Mouse (Mus musculus) embryonic facial prominence, embryonic 14.5 days (tissue): ENCODE measurements around the gene Mad1l1. TPM values are rescaled to one million over a fixed set of nuclear protein-coding genes. Genes with fewer than 3 reads are reported as not detected.
A peak's percentile ranks its signal among the peaks of the same experiment; 100 is the strongest.
"Not testable (repeated sequence)": the region's sequence is repeated elsewhere in the genome, so short reads cannot be mapped to it uniquely, and the experiment has no call there.

Experiments
- ATAC-seq: fragments of 200-750 bp; cut with Nextera tagmentation; 2 replicates; pipeline ENCODE4 v1.8.0; 2017; ENCODE audit warnings: low read depth, moderate number of reproducible peaks, moderate TSS enrichment
- DNase-seq: peaks from one replicate; pipeline ENCODE4 v3.0.0-alpha.2; 2015; ENCODE audit warnings: low spot score
- H3K27ac ChIP-seq: fragments of 300-500 bp; sonication (generic); replicated peaks from 2 replicates; pipeline ENCODE4 v1.5.1; 2014; ENCODE audit warnings: low read depth, mild to moderate bottlenecking, low read length, moderate library complexity
- H3K27me3 ChIP-seq: fragments of 300-500 bp; sonication (generic); replicated peaks from 2 replicates; pipeline ENCODE4 v1.6.1; 2014; ENCODE audit warnings: low read length; ENCODE audit not compliant: control insufficient read depth, insufficient read depth
- H3K36me3 ChIP-seq: fragments of 300-500 bp; sonication (generic); 2 replicates; pipeline ENCODE4 v1.6.1; 2014; ENCODE audit warnings: low read length, mixed read lengths; ENCODE audit not compliant: control insufficient read depth, insufficient read depth
- H3K4me1 ChIP-seq: fragments of 300-500 bp; sonication (generic); 2 replicates; pipeline ENCODE4 v1.6.1; 2014; ENCODE audit warnings: antibody characterized with exemption, low read length; ENCODE audit not compliant: control insufficient read depth, insufficient read depth
- H3K4me2 ChIP-seq: fragments of 300-500 bp; sonication (generic); 2 replicates; pipeline ENCODE4 v1.6.1; 2014; ENCODE audit warnings: low read depth, mild to moderate bottlenecking, low read length, moderate library complexity, mixed read lengths
- H3K4me3 ChIP-seq: fragments of 300-500 bp; sonication (generic); 2 replicates; pipeline ENCODE4 v1.5.1; 2014; ENCODE audit warnings: low read depth, mild to moderate bottlenecking, low read length
- H3K9ac ChIP-seq: fragments of 300-500 bp; sonication (generic); 2 replicates; pipeline ENCODE4 v1.6.1; 2014; ENCODE audit warnings: low read depth, mild to moderate bottlenecking, low read length, moderate library complexity, mixed read lengths
- H3K9me3 ChIP-seq: fragments of 300-500 bp; sonication (generic); 2 replicates; pipeline ENCODE4 v1.6.1; 2016; ENCODE audit warnings: low read length; ENCODE audit not compliant: control insufficient read depth
- WGBS: fragments of 180-500 bp; shearing (Covaris S2); extraction: QIAGEN DNeasy Blood & Tissue Kit; methylation state at CpG from one replicate; pipeline ENCODE4 v1.1.7; 2014; 5-methylcytosine and 5-hydroxymethylcytosine counted together
- polyA plus RNA-seq: library from polyadenylated mRNA; unstranded; fragments of >200 nt; fragmentation: Nextera tagmentation; extraction: Ambion mirVana; gene quantifications from 2 replicates; pipeline ENCODE4 v1.2.1, GENCODE M21; 2014

Mad1l1 gene
- 38.0 and 44.3 TPM in 2 replicates for polyA plus RNA-seq

- Histone ChIP-seq H3K9me3 (no peaks in the 10 kb centered on the region), H3K27me3 (no peaks in the 10 kb centered on the region), H3K27ac (peak within 1 kb of the TSS; percentile 86), H3K4me1 (0 out of 2 replicates have a peak, but pooled peaks cover 4% of the 10 kb centered on the region), H3K4me3 (peak within 1 kb of the TSS; percentile 66), H3K4me2 (peak within 1 kb of the TSS; percentile 61), H3K36me3 (0 out of 2 replicates have a peak, but pooled peaks cover 5% of the 10 kb centered on the region), H3K9ac (peak within 1 kb of the TSS; percentile 93)
- ATAC-seq (peak; percentile 95), DNase-seq (peak; percentile 97)
- under 1% methylated on average over 53 of the region's 60 CpGs for WGBS
These were observed at the start of gene Mad1l1, which contains the start of gene Nudt1 for GRCm38 (mm10) chr5:140321042-140321755. Gene Mad1l1, minus strand, starts transcription at chr5:140321552. Gene Nudt1, plus strand, starts transcription at chr5:140321656.

DNA sequence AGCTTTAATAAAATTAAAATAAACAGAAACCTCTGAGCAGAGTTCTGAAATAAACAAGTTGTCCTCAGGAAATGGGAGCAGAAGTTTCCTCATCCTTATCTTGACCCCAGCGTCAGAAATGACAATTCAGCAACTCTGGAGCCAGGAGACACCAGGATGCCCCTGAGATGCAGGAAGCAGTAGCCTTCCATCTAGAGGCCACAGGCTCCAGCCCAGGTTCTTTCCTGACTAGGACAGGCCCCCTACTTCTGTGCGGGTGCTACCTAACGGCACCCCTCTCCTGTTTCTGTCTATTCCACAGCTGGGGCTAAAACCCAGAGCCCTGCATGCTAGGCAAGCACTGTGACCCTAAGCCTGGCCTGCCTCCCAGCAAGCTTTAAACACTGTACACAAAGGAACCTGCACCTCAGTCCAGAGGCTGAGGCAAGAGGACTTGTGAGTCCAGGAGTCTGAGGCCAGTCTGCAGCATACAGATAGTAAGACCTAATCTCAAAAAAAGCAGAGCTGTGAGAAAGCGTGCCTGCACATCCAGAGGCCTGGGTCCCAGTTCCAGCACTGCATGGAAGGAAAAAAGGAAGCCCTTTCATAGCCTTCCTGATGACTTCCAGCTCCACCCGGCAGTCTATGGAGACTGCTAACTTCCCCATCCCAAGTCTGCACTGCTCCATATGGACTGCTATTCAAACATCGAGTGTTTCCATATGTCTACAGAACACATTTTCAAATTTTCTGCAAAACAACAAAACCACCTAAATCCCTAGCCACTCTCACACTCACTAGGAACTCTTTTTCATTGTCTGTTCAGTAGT lies 49.3 kb upstream of the Mad1l1 start:
- no peak overlapping the region for H3K4me2 ChIP-seq
- 55% methylated on average over 6 of the region's 6 CpGs for WGBS
- DNase-seq (no peak), ATAC-seq (no peak)
- no peaks in the 10 kb centered on the region for H3K27me3 ChIP-seq
- peak overlapping the region; percentile 44 for H3K27ac ChIP-seq
- no peaks in the 10 kb centered on the region for H3K36me3 ChIP-seq
- H3K9me3 ChIP-seq, result no peaks in the 10 kb centered on the region
- 0 out of 2 replicates have a peak, but pooled peaks cover 5% of the 10 kb centered on the region for H3K4me1 ChIP-seq
- no peak overlapping the region for H3K4me3 ChIP-seq
- H3K9ac ChIP-seq, result no peak overlapping the region

- Histone ChIP-seq H3K9me3 (no peaks in the 10 kb centered on the region), H3K27me3 (no peaks in the 10 kb centered on the region), H3K4me1 (0 out of 2 replicates have a peak, but pooled peaks cover 5% of the 10 kb centered on the region), H3K27ac (no peak overlapping the region), H3K9ac (no peak overlapping the region), H3K36me3 (no peaks in the 10 kb centered on the region), H3K4me3 (no peak overlapping the region), H3K4me2 (no peak overlapping the region)
- 67% methylated on average over 2 of the region's 2 CpGs for WGBS
- no peak for DNase-seq
- ATAC-seq, result no peak
These were observed 48.1 kb upstream of the Mad1l1 start for GRCm38 (mm10) chr5:140369466-140369865.

GRCm38 (mm10) chr5:140368926-140369325 lies 47.6 kb upstream of the Mad1l1 start:
- 94% methylated on average over 4 of the region's 4 CpGs for WGBS
- Histone ChIP-seq H3K27me3 (no peaks in the 10 kb centered on the region), H3K4me1 (0 out of 2 replicates have a peak, but pooled peaks cover 5% of the 10 kb centered on the region), H3K4me2 (no peak overlapping the region), H3K36me3 (no peaks in the 10 kb centered on the region), H3K4me3 (no peak overlapping the region), H3K9me3 (no peaks in the 10 kb centered on the region), H3K27ac (no peak overlapping the region), H3K9ac (no peak overlapping the region)
- no peak for ATAC-seq
- no peak for DNase-seq

DNA sequence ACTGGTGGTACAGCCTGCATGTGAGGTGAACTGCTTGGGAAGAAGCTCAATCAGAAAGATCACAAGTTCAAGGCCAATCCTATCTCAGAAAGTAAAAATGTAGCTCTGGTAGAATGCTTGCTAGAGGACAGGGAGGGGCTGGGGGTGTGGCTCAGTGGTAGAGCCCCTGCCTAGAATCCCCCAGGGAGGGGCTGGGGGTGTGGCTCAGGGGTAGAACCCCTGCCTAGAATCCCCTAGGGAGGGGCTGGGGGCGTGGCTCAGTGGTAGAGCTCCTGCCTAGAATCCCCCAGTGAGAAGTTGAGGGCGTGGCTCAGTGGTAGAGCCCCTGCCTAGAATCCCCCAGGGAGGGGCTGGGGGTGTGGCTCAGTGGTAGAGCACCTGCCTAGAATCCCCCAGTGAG lies 46.8 kb upstream of the Mad1l1 start:
- not testable (repeated sequence) for DNase-seq, H3K4me1 ChIP-seq, ATAC-seq, H3K27ac ChIP-seq, H3K27me3 ChIP-seq, H3K4me3 ChIP-seq, H3K9ac ChIP-seq, H3K36me3 ChIP-seq, H3K4me2 ChIP-seq, H3K9me3 ChIP-seq
- WGBS, result 77% methylated on average over 2 of the region's 2 CpGs

- Histone ChIP-seq H3K9me3 (no peaks in the 10 kb centered on the region), H3K4me1 (no peaks in the 10 kb centered on the region), H3K27me3 (no peaks in the 10 kb centered on the region), H3K36me3 (peaks cover 5% of the 10 kb centered on the region; the same call in 1 of the 2 replicates), H3K4me3 (no peak overlapping the region), H3K9ac (no peak overlapping the region), H3K27ac (no peak overlapping the region), H3K4me2 (no peak overlapping the region)
- no peak for ATAC-seq
- DNase-seq, result no peak
- 94% methylated on average over 5 of the region's 5 CpGs for WGBS
These were observed 43.1 kb upstream of the Mad1l1 start for GRCm38 (mm10) chr5:140364415-140364814.

- Histone ChIP-seq H3K4me2 (no peak overlapping the region), H3K9me3 (no peaks in the 10 kb centered on the region), H3K4me3 (no peak overlapping the region), H3K27me3 (no peaks in the 10 kb centered on the region), H3K36me3 (peaks cover 38% of the 10 kb centered on the region), H3K4me1 (no peaks in the 10 kb centered on the region), H3K9ac (no peak overlapping the region), H3K27ac (no peak overlapping the region)
- ATAC-seq (no peak), DNase-seq (no peak)
- 74% methylated on average over 13 of the region's 14 CpGs for WGBS
These were observed 38.8 kb upstream of the Mad1l1 start for GRCm38 (mm10) chr5:140359930-140360674.

DNA sequence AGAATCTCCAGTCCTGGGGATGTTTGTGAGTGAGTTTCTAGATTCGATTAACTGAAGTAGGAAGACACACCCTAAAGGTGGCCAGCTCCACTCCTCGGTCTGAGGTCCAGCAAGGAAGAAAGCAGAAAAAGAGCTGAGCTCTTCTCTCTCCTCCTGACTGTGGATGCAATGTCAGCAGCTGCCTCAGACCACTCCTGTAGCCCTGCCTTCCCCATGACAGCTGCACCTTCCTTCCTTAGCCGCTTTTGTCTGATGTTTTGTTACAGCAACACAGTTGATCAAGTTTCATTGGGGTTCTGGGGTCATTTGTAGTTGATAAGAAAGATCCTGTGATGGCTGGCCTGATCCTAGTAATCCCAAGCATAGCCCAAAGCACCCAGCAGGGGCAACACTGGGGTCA lies 36.1 kb upstream of the Mad1l1 start:
- Histone ChIP-seq H3K4me1 (no peaks in the 10 kb centered on the region), H3K36me3 (peaks cover 63% of the 10 kb centered on the region)

More for the DNA sequence above, 36.1 kb upstream of the Mad1l1 start:
- no peak overlapping the region for H3K27ac ChIP-seq
- H3K4me3 ChIP-seq, result no peak overlapping the region
- no peak overlapping the region for H3K9ac ChIP-seq
- no peak for DNase-seq
- ATAC-seq, result no peak
- no peaks in the 10 kb centered on the region for H3K9me3 ChIP-seq
- 91% methylated on average over 3 of the region's 3 CpGs for WGBS
- no peaks in the 10 kb centered on the region for H3K27me3 ChIP-seq
- no peak overlapping the region for H3K4me2 ChIP-seq
